23 mouse cellular contexts compared by ENCODE assay signal in genomic region chr17:64613351-64613750, GRCm38 (mm10). TPM values are rescaled to one million over a fixed set of nuclear protein-coding genes. Genes with fewer than 3 reads are reported as not detected.
DNase-seq lines count a peak whose midpoint lies in the region; ATAC-seq and TF ChIP-seq lines count a peak whose summit lies in the region.
"Had no signal": no experiment of that assay in that cellular context is flagged by ENCODE, and none has a peak within 500 bp of the region (broad histone marks: within the 10 kb centered on the region; RNA-seq: fewer than 3 reads in every experiment).

No protein-coding gene starts in this region.

- WGBS in heart, embryonic 11.5 days (ENCODE audit: insufficient replicate concordance): 68% methylated on average over 3 of the region's 3 CpGs
- WGBS in kidney, postnatal 0 days: 36% methylated on average over 3 of the region's 3 CpGs
- WGBS in lung, postnatal 0 days: 48% methylated on average over 3 of the region's 3 CpGs
- 77% methylated on average over 3 of the region's 3 CpGs for WGBS in midbrain, embryonic 14.5 days

- peak; percentile 44 for DNase-seq in heart, adult 11 months
- peak; percentile 69 for DNase-seq in kidney, postnatal 0 days (ENCODE audit: low spot score)
- no peak for DNase-seq in kidney, postnatal 14 days
- peak; percentile 31 for DNase-seq in lung, postnatal 0 days (ENCODE audit: low spot score)
- DNase-seq in lung, postnatal 4 days: no peak
- no peak for DNase-seq in cerebellum, adult 9-10 months
- DNase-seq in midbrain, embryonic 14.5 days: no peak
- DNase-seq: adrenal gland, adult 8-10 months; cerebellum, adult 8-10 months; gastrocnemius, postnatal 25 days; heart, adult 2 months; kidney, adult 18-20 months; right cerebral cortex, adult 18-20 months; right cerebral cortex, postnatal 4 days; thymus, adult 2 months; thymus, postnatal 4 days had no signal

- H3K4me3 ChIP-seq in heart, embryonic 11.5 days (ENCODE audit: low read depth, low read length): no peak overlapping the region
- no peak overlapping the region for H3K4me3 ChIP-seq in kidney, postnatal 0 days (replicated peaks; ENCODE audit: low read depth, low read length)
- H3K4me3 ChIP-seq in lung, postnatal 0 days (ENCODE audit: low read depth, low read length): no peak overlapping the region
- no peak overlapping the region for H3K4me3 ChIP-seq in midbrain, embryonic 14.5 days (replicated peaks; ENCODE audit: low read depth, low read length)
- H3K4me3 ChIP-seq: forebrain, embryonic 10.5 days; heart, adult 2 months; hindbrain, embryonic 12.5 days; left cerebral cortex, adult 2 months; midbrain, embryonic 10.5 days had no signal

- TF ChIP-seq EP300 in lung, postnatal 0 days (IDR thresholded peaks at IDR 0.05): no peak

- H3K9ac ChIP-seq in heart, embryonic 11.5 days (ENCODE audit: low read depth, low read length): no peak overlapping the region
- no peak overlapping the region for H3K9ac ChIP-seq in kidney, postnatal 0 days (ENCODE audit: low read depth, low read length)
- no peak overlapping the region for H3K9ac ChIP-seq in lung, postnatal 0 days (replicated peaks; ENCODE audit: low read depth)
- H3K9ac ChIP-seq in midbrain, embryonic 14.5 days (replicated peaks; ENCODE audit: low read length): no peak overlapping the region
- H3K9ac ChIP-seq: hindbrain, embryonic 12.5 days had no signal

- no peak for ATAC-seq in heart, embryonic 11.5 days (replicated peaks; ENCODE audit: insufficient number of reproducible peaks, low FRiP score, low TSS enrichment)
- no peak for ATAC-seq in kidney, postnatal 0 days (replicated peaks; ENCODE audit: low FRiP score, low read depth)
- ATAC-seq in lung, postnatal 0 days: no peak
- no peak for ATAC-seq in midbrain, embryonic 14.5 days (ENCODE audit: low FRiP score, low TSS enrichment)
- ATAC-seq: forebrain, embryonic 16.5 days; Patski had no signal

- H3K9me3 ChIP-seq in heart, embryonic 11.5 days (replicated peaks; ENCODE audit: control insufficient read depth, low read length): no peaks in the 10 kb centered on the region
- no peaks in the 10 kb centered on the region for H3K9me3 ChIP-seq in kidney, postnatal 0 days (replicated peaks; ENCODE audit: low read length)
- no peaks in the 10 kb centered on the region for H3K9me3 ChIP-seq in lung, postnatal 0 days (ENCODE audit: low read length)
- no peaks in the 10 kb centered on the region for H3K9me3 ChIP-seq in midbrain, embryonic 14.5 days (ENCODE audit: control insufficient read depth, low read length)
- H3K9me3 ChIP-seq: forebrain, embryonic 10.5 days; hindbrain, embryonic 12.5 days; midbrain, embryonic 10.5 days had no signal

- no peak overlapping the region for H3K27ac ChIP-seq in heart, embryonic 11.5 days (ENCODE audit: low read depth, low read length)
- peak overlapping the region; percentile 42 for H3K27ac ChIP-seq in kidney, postnatal 0 days
- H3K27ac ChIP-seq in lung, postnatal 0 days (ENCODE audit: low read length): 0 out of 2 replicates have a peak overlapping the region, but pooled peaks have one; percentile 4
- no peak overlapping the region for H3K27ac ChIP-seq in midbrain, embryonic 14.5 days (replicated peaks; ENCODE audit: low read depth, low read length)
- H3K27ac ChIP-seq: forebrain, embryonic 10.5 days; heart, adult 2 months; hindbrain, embryonic 12.5 days; midbrain, embryonic 10.5 days had no signal

- H3K36me3 ChIP-seq in heart, embryonic 11.5 days (ENCODE audit: control insufficient read depth, insufficient read depth, low read length): no peaks in the 10 kb centered on the region
- H3K36me3 ChIP-seq in kidney, postnatal 0 days (ENCODE audit: insufficient read depth, low read length): no peaks in the 10 kb centered on the region; the same call in 1 of the 2 replicates
- no peaks in the 10 kb centered on the region for H3K36me3 ChIP-seq in lung, postnatal 0 days (ENCODE audit: insufficient read depth, low read length)
- H3K36me3 ChIP-seq in midbrain, embryonic 14.5 days (ENCODE audit: control insufficient read depth, insufficient read depth, low read length): no peaks in the 10 kb centered on the region
- H3K36me3 ChIP-seq: hindbrain, embryonic 12.5 days had no signal

- peaks cover 6% of the 10 kb centered on the region; the same call in 1 of the 2 replicates for H3K4me1 ChIP-seq in heart, embryonic 11.5 days (ENCODE audit: control insufficient read depth, insufficient read depth, low read length)
- peaks cover 7% of the 10 kb centered on the region for H3K4me1 ChIP-seq in kidney, postnatal 0 days (replicated peaks; ENCODE audit: insufficient read depth, low read length)
- H3K4me1 ChIP-seq in lung, postnatal 0 days (ENCODE audit: insufficient read depth, low read depth, low read length): peaks cover 8% of the 10 kb centered on the region; the same call in 1 of the 2 replicates
- no peaks in the 10 kb centered on the region for H3K4me1 ChIP-seq in midbrain, embryonic 14.5 days (ENCODE audit: control insufficient read depth, insufficient read depth, low read length)
- H3K4me1 ChIP-seq: hindbrain, embryonic 12.5 days had no signal

- TF ChIP-seq CTCF in kidney, postnatal 0 days (IDR thresholded peaks at IDR 0.05; ENCODE audit: low read depth): no peak
- TF ChIP-seq CTCF in lung, postnatal 0 days (IDR thresholded peaks at IDR 0.05): no peak

- no peaks in the 10 kb centered on the region for H3K27me3 ChIP-seq in heart, embryonic 11.5 days (ENCODE audit: control insufficient read depth, insufficient read depth, low read length)
- no peaks in the 10 kb centered on the region for H3K27me3 ChIP-seq in kidney, postnatal 0 days (ENCODE audit: insufficient read depth, low read length)
- H3K27me3 ChIP-seq in lung, postnatal 0 days (replicated peaks; ENCODE audit: insufficient read depth, low read length): no peaks in the 10 kb centered on the region
- no peaks in the 10 kb centered on the region for H3K27me3 ChIP-seq in midbrain, embryonic 14.5 days (ENCODE audit: control insufficient read depth, insufficient read depth, low read length)
- H3K27me3 ChIP-seq: hindbrain, embryonic 12.5 days; Patski had no signal

- H3K4me2 ChIP-seq in heart, embryonic 11.5 days: no peak overlapping the region
- no peak overlapping the region for H3K4me2 ChIP-seq in kidney, postnatal 0 days (ENCODE audit: low read length)
- H3K4me2 ChIP-seq in lung, postnatal 0 days (replicated peaks; ENCODE audit: low read depth, low read length): no peak overlapping the region
- H3K4me2 ChIP-seq in midbrain, embryonic 14.5 days (ENCODE audit: low read length): no peak overlapping the region
- H3K4me2 ChIP-seq: hindbrain, embryonic 12.5 days had no signal

RNA-seq across cellular contexts. Expression of gene Man2a1, which starts 12.8 kb away (rescaled TPM):
- polyA plus RNA-seq in heart, embryonic 11.5 days (2014; fragmentation: Nextera tagmentation; extraction: Ambion mirVana): 4.1 and 4.9 TPM in 2 replicates
- 9.5 and 9.9 TPM in 2 replicates for polyA plus RNA-seq in kidney, postnatal 0 days (2015; fragmentation: Nextera tagmentation; extraction: Ambion mirVana)
- polyA plus RNA-seq in lung, postnatal 0 days (2015; fragmentation: Nextera tagmentation; extraction: Ambion mirVana): 9.6 and 9.7 TPM in 2 replicates
- 5.1 and 6.2 TPM in 2 replicates for polyA plus RNA-seq in midbrain, embryonic 14.5 days (2014; fragmentation: Nextera tagmentation; extraction: Ambion mirVana)

Comparison
In these comparisons a context has a peak if more than half of its experiments do, and no peak if none do; other contexts are left out.
1. DNase-seq: peak in heart, adult 11 months (single experiment), kidney, postnatal 0 days (single experiment) and lung, postnatal 0 days (single experiment); none in kidney, postnatal 14 days (single experiment), lung, postnatal 4 days (0 of 2), cerebellum, adult 9-10 months (single experiment) and midbrain, embryonic 14.5 days (single experiment).
2. H3K27ac ChIP-seq: peak in kidney, postnatal 0 days (single experiment) and lung, postnatal 0 days (single experiment); none in heart, embryonic 11.5 days (single experiment) and midbrain, embryonic 14.5 days (single experiment).